Mouse (Mus musculus) c-Kit-positive CD71-positive TER-119-positive erythroid progenitor cells, embryonic 14.5 days (primary cell): ENCODE measurements around the gene 1700086D15Rik.

Source experiments
- DNase-seq: peaks from one replicate; pipeline ENCODE4 v3.0.0-alpha.2; 2013; ENCODE audit warnings: low spot score

Gene 1700086D15Rik

DNA sequence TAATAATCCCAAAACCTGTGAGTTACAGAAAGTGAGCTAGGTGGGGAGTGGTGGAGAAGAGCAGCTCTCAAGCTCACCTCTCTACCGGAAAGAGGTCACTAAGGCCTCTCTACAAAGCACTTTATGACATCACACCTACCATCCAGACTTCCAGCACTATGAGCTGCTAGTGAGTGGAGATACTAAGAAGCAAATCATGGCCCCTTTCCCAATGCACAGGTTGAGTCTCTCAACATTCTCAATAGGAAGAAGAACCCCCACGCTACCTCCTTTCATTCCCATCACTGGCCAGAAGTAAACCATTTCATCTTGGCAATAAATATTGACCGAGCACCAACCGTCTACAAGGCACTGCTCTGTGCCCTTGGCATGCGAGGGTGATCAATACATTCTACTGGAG is at the start of gene 1700086D15Rik:
Gene 1700086D15Rik, minus strand, starts transcription at position 101 of the 400 bp plus-strand sequence.
- no peak for DNase-seq

DNA sequence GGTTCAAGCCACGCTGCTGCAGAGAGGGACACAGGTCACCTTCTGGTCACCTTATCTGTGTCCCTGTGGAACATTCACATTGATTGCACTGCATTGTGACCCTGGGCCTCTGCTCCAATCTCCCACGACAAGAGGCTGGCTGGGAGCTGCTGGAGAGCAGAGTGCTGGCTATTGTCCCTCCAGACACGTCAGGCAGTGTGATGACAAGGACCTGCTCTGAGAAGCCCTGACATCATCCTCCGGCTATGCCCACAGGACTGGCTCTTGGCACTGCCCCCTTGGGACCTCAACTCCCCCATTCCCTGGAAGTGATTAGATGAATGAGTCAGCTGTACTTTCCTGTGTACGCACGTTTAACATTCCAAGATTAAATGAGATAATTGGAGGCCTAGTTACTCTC is 49.8 kb upstream of the 1700086D15Rik start:
- DNase-seq = no peak

DNA sequence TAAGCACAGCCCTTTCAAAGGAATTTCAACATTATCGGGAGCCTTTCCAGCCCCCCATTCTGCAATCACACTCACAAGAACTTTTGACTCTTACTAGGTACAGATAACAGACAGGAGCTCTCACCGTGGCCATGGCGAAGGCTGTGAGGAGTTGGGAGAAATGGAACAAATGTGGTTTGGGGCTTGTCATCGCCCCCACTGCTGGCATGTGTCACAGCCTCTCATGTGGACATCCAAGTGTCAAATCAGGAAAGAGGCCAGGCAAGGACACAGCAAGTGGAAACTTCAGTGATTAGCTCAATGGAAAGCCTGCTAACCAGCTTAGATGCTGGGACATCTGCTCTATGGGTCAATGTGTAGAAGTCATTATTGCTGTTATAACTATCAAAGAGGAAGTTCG is 45.6 kb upstream of the 1700086D15Rik start:
- DNase-seq = no peak

DNA sequence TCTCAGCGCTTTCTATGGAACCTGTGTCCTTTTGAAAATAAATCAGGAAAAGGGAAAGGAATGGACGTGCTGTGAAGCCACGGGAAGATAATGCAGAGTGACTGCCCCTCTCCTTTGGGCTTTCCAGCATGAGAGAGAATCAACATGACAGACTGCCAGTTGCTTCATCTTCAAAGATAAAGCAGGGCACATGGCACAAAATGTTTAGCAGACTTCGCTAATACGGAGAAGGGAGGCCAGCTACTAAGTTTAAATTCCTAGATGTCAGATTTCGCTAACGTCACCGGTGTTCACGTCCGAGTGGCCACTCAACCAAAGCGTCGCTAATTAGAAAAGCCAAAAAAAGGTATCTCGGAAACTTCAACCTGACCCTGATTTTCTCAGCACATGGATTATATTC is 45.0 kb upstream of the 1700086D15Rik start:
- no peak for DNase-seq

DNA sequence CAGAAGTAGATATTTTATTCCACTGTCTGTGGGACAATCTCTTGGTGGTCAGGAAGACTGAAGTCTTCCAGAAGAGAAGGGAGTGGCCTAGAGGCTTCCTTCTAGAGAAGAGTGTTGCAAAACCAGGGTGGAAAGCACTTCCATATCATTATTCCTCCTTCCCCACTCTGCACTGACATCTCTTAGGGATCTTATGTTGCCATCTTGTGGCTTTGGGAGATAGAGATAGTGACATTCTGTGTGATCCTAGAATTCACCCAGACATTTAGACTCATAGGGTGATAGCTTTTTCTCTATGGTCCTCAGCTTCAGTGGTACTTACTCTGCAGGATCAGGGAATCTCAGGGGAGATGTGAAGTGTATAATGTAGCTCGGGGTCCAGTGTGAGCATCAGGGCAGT is 43.3 kb upstream of the 1700086D15Rik start:
- no peak for DNase-seq

DNA sequence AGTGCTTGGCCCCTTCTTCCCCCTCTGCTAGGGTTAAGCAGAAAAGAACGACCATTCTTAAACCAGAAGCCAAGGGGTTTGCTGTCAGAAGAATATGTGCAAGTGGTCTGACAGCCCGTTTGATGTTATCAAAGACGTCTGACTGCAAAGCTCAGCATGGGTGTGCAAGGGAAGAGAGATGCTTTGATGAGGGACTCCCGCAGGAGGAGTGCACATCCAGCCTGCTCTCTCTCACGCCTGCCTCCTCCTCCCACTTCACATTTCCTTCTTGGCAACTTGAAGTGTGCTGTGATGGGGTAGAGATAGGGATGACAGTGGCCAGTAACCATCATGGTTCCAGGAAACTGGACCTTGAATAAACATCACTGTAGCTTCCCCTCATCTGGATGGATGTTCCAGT is 42.5 kb upstream of the 1700086D15Rik start:
- no peak for DNase-seq

DNA sequence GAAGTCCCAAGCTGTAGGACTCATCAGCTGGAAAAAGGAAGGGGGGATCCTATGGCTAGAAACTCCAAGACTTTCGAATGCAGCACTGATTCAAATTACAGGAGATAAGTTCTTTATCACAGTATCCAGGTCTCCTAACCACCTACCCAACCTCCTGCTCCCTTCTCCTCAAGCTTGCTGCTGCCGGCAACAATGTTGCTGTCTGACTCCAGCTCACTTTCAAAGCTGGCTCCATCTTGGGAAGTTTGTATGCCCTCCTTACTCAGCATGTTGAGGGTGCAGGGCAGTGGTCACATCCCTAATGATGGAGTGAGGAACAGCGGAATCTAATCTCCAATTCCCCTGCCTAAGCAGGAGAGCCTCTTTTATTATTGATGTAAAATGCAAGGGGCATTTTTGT is 38.3 kb upstream of the 1700086D15Rik start:
- DNase-seq = no peak

DNA sequence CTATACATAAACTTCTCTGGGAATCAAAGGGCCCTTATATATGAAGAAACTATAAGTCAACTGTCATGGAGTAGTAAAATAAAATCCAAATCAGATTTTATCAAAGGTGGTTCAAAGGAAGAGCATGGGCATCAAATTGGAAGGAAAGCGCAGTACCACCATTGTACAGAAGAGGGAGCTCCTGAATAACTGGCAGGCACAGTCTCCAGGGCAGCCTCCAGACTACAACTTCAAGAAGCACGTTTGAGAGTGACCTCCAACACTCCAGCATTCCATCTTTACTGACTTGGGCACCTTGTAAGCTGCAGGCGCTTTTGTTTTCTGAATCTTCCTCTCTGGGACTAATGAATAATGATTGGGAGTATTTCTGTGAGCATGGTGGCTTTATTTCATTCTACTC is 37.6 kb upstream of the 1700086D15Rik start:
- peak; percentile 31 for DNase-seq

DNA sequence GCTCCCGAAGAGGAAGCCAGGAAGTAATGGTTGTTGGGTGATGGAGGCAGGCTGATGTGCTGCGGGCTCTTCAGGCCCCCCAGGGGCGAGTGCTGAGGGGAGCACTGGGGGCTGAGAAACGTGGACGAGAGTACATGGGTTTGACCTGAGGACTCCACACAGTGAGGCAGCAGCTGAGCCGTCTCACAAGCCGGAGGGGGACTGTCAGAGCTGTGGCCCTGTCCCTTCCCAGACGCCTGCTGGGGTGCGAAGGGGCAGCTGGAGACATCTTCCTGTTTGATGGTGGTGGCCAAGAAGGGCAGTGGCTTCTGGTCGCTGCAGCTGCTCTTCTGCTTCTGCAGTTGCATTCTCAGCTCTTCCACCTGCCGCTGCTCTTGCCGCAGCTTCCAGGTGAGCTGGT is 27.3 kb upstream of the 1700086D15Rik start:
- DNase-seq = no peak

DNA sequence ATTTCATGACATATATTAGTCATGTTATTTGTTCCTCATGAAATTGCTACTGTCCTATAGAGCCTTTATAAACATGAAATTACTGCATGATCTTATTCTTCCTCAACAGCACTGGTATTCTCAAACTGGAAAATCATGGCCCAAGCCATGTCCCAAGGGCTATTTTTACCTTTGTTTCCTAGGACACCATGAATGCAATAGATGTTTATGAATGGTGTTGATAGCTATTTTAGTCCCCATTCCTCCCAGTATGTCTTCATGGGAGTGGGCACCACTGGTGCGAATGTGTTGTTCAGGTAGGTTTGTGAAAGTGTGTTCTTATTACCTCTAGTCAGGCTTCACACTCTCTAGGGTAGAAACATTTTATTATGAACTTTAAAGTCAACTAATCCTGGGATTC is 25.4 kb upstream of the 1700086D15Rik start:
- no peak for DNase-seq

DNA sequence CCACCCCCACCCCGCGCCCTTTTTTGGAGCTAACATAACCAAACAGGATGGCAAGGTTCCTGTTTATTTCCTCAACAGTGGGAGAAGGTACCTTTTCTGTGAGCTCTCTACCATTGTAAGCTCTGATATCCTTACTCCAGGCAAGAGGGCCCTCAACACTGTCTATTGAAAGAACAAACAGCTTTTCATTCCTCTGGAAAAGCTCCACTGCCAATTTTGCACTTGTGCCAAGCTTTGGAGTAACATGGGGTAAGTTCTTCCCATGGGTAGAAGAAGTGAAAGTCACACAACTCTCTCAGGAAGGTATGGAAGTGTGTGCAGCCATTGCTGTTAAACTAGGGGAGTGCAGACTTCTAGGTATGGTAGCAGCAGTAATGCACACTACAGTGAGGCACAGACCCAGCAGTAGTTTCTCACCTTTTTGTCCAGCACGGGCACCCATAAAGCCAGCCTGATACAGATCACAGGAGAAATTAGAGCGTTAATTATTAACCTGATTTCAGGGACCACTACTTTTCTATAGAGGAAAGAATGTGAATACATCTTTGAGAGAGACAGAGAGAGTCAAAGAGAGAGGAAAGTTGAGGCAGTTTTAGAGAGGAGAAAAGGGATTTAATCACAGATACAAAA is 10.5 kb upstream of the 1700086D15Rik start:
- no peak for DNase-seq

DNA sequence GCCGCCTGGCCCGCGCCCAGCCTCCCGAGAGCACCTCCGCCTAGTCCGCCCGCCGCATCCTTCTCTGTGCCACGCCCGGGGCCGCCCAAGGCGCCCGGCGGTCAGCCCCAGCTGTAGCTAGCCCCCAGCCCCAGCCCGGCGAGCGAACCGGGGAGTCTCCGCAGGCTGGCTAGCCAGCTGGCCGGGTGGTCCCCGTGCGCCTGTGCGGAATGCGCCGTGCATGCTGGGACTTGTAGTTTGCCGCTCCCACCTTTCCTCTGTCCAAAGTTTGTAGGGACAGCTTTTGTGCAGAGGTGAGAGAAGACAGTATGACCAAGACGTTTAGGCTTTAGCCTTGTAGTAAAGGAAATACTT is 3.1 kb upstream of the 1700086D15Rik start, which contains the start of gene Arhgap44:
Gene Arhgap44, minus strand, starts transcription at position 195 of the 354 bp plus-strand sequence.
- DNase-seq = no peak

DNA sequence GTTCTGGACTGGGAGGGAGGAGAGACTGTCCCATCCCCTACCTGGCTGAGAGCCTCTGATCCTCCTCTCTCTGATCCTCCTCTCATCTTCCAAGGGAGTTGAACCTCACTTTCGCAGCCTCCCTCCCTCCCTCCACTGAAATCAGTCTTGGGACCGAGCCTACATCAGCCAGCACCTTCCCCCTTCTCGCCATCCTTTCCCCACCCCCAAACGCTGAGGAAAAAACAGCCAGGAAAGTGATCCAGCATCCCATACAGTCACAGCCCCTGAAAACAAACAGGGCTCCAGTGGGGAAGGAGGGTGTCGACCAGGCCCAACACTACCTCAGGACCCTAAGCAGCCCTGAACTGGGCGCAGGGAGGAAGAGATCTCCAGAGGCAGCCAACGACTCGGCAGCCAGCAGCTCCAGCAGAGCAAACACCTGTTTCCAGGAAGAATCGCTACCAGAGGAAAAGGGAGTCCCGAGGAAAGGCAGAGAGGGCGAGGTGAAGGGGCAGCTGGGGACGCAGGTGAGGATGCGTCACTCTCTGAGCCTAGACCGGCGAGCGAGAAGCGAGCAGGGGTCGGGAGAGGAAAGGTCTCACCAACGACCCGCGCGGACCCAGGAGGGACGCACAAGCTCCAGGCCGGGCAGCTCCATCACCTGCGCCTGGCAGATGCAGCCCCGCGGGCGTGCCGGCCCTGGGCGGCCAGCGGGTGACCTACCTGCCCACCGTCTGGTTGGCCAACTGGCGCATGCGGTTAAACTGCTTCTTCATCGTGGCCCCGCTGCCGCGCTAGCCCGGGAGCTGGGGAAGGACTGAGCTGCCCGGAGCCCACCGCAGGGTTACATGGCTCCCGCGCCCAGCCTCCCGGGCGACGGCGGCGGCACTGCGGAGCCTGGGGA is 2.4 kb upstream of the 1700086D15Rik start:
- DNase-seq = no peak

DNA sequence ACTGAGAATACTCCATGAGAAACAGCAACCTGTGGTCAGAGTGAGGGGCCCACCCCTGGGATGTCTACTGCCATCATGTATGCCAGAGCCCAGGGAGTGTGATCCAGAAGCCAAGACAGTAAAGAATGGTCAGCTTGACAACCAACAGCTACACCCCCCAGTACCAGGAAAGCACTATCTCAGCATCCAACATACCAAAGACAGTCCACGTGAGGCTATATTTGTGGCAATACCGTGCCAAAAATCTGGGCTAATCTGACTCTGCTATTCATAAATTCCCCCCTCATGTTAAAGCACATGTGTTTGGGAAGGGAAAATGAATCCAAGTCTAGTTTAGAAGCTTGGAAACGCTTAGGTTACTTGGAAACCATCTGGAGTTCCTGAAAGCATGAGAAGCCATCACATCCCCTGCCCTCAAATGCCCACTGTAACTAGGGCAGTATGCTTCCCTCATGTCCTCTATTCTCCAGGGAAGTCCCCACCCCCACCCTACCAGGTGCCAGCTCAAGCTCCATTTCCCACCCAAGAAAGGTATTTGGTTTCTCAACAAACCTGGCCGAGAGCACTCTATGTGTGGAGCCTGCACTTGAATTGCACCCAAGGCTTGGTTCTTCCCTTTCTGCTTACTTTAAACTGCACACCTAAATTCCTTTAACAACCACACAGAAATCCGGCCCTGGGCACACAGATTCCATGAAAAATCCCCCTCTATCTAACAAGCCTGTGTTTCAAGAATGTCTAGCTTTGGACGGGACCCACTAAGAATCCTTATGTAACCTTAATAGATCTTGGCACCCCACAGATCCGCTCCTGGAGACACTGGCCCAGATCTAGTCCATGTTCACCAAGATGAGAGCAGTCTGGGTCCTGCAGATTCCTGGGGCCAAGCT is 1.5 kb upstream of the 1700086D15Rik start:
- no peak for DNase-seq

DNA sequence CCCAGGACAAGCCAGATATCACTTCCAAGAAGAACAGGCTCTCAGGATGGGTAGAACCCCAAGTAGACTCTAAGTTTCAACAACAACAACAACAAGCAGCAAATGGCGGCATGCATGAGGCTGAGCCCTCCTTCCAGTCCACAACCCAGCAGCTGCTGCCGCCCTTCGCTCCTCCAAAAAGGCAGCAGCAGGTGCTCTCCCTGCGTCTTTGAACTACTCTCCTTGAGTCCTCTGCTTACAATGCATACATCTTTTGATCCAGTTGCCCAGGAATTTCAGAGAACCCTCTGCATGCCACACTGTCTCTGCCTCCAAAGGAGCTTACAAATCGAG is 1.1 kb downstream of the 1700086D15Rik start:
- no peak for DNase-seq

DNA sequence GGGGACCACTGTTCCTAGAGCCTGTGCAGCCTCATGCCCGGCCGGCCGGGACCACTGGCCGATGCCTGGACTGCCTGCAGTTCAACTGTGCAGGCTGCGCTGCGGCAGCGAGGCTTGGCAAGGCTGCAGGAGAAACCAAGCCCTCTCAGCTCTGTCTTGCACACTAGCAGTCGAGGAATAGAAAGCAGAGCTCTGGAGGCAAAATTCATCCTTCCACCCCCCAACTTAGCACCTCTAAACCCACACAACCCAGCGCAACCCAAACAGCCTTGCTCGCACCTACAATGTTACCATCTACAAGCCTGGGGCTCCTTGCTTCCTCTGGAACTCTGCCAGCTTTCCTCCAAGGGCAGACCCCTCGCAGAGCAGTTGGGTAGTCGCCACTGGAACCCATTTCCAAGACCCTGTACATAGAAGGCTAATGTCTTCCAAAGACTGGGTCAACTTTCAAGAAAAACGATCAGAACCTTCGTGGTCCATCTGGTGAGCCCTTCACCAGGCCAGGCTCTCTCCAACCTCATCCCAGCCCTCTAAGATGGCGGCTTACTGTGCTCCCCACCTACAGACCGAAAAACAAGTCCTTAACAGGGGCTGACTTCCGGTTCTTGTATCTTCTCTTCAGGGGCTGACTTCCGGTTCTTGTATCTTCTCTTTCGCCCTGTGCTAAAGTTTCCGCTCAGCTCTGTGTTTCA is 1.6 kb downstream of the 1700086D15Rik start:
- no peak for DNase-seq

DNA sequence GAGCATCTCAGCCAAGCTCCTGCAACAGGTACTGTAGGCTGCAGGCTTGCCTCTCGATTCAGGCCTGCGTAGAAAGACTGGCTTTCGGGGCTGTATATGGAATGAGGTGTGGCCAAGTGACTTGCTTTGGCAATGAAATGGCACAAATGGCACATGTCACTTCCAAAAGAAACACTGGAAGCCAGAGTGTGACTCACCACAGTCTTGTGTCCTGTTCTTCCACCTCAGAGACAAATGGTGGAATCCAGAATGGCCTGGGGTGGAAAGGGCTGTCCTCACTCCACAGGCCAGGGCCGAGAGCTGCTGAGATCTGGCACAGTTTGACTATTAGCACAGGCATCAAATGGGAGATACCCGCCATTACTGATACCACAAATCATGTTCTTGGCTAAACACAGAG is 6.7 kb downstream of the 1700086D15Rik start:
- DNase-seq = no peak

DNA sequence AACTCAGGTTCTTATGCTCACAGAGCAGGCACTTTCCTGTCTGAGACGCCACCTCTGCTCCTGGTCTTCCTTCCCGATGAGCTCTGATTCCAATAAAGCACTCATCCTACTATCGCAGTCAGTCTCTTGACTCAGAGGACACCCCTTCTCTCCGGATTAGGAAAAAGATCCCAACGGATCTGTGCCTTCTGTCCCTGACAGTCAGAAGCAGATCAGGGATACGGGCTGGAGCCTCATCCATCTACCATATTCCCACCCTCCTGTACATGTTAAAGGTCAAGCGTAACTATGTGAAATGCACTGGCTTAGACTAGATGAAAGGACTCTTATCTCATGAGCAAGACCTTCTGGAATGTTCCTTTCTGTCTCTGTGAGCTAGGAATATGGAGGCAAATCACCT is 11.2 kb downstream of the 1700086D15Rik start:
- DNase-seq = no peak

DNA sequence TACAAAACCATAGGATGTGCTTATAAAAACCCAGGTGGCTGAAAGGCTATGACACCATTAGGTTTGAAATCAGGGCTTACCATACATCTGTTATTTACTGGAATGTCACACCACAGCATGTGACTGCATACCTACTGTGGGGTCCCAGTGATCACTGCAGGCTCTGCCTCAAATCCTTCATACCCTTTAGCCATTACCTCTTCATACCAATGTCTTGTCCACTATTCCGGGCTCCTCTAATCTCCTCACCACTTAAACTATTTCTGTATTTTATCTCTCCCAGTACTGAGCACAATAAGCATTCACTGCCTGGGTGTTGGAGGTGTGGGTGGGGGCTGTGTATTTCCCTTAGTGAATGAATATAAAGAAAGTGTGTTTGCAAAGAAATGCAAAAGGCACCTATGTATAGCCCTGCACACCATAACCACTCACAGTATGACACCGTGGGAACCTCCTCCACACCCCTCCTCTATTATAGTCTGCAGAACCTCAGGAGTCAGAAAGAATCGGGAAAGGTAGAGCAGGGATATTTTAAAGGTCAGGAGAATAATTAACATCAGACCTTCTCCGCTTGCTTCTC is 16.8 kb downstream of the 1700086D15Rik start:
- DNase-seq = no peak

DNA sequence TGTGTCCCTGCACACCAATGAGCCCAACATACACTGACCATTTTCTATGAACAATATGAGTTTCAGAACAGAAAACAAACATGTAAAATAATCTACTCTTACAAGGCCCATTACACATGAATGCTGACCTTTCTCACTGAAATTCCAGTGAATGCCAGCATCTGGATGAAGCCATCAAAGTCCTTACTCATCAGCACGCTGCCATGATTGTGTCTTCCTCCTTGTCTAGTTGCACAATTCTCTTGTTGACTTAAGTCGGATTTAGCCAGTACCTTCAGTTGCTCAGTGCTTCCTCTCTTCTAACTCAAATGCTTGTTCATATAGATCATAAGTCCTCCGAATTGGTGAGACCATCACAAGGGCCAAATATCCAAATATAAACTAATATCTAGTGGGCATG is 20.7 kb downstream of the 1700086D15Rik start:
- DNase-seq = no peak

DNA sequence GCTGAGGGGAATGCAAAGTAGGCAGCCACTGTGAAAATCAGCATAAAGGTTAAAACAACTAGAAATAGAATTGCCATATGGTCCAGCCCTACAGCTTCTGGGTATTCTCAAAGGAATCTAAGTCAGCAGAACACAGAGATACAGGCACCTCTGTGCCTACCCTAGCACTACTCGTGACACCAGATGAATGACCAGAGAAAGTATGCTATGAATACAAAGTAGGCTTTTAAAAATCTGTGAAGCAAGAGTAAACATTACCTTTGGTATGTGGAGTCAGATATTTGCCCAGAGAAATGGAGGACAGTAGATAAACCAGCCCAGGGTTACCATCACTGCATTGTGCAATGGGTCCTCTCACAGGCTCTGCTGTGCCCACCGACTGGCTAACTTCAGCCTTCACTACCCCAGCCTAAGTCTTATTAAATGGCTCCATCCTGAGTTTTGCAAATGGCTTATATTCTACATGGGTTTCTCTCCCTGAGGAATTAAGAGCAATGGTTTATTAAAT is 22.5 kb downstream of the 1700086D15Rik start:
- no peak for DNase-seq
